Mouse (Mus musculus) testis, adult 10 weeks (tissue): Measurements from ENCODE around the gene Rpl15. TPM values are rescaled to one million over a fixed set of nuclear protein-coding genes. Genes with fewer than 3 reads are reported as not detected.

ENCODE experiments used
- polyA plus RNA-seq: library from polyadenylated mRNA; stranded (reverse); fragments of 350-450 nt; fragmentation: Illumina TruSeq; extraction: RNeasy Lipid Tissue Mini Kit (QIAGEN cat#74804); gene quantifications from one replicate; pipeline ENCODE4 v1.2.3, GENCODE M21; 2014; ENCODE audit warnings: low read depth, low replicate concordance

Gene Rpl15
- 205 TPM for polyA plus RNA-seq

DNA sequence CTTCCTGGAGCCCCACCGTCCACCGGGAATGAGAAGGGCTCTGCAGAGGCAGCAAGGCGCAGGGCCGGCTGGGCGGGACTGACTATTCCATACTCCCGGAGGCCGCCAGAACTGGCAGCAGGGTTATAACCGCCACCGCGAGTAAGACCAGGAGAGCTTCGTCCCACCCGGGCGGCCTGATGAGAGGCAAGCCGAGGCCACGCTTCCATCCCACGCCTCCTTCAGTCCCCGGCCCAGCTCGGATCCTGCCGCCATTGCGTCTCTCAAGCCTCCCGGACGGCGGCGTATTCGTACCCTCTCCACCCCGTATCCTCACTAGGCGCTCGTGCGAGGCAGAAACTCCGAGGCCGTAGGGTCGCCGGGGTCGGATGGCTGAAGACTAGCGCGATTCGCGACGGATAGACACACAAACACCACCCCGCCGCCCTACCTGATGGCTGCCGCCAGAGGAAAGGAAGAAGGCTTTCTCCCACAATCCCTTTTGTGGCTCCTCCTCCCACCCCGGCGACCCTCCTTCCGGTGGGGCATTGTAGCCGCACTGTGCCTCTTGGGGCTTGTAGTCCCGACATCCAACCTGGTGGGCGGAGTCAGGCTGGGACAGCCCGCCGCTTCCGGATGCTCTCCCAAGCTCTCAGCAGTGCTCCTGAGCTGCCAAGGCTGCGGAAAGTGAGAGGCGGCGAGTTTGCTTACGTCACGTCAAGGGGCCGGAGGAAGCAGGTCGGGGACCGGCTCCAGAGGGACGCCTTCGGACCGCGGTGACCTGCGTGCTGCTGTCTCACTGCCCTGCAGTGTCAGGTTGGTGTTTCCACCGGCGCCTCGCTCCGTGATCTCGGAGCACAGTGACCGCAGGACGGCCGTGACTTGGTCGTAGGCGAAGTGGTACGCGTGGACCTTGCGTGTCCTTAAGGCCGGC, at the start of gene Rpl15, which contains the start of gene Nkiras1:
Rpl15 (minus strand) TSS at position 863 of the 913 bp plus-strand sequence.
Nkiras1 (plus strand) TSS at position 608 of the 913 bp plus-strand sequence.

GRCm38 (mm10) chr14:18238750-18239731, 32.1 kb downstream of the Rpl15 start, which contains the start of gene Nr1d2:
Gene Nr1d2, minus strand, starts transcription at chr14:18239127.

Other genes with a start within 250 kb of the Rpl15 start
- gene Nr1d2, start 32.3 kb downstream of the Rpl15 start, polyA plus RNA-seq, result 38.3 TPM
- gene Nkiras1, start 255 bp downstream of the Rpl15 start, polyA plus RNA-seq, result 8.9 TPM
- 97.8 TPM for gene Ube2e1, start 60.5 kb upstream of the Rpl15 start, polyA plus RNA-seq